Mouse (Mus musculus) spleen, postnatal 36 days (tissue): Measurements from ENCODE around the gene Aifm2.

Experiments used
- DNase-seq, 2 experiments: peaks; one replicate each; pipeline ENCODE4 v3.0.0; 2022; ENCODE audit warnings: low spot score in 2 of 2, mixed read lengths in 1 of 2

Gene Aifm2

GRCm38 (mm10) chr10:61764689-61765088 is 49.6 kb downstream of the Aifm2 start:
- DNase-seq: no peak

GRCm38 (mm10) chr10:61765558-61765957 is 50.5 kb downstream of the Aifm2 start:
- no peak for DNase-seq

- no peak for DNase-seq
Observed at GRCm38 (mm10) chr10:61766806-61767205, 51.7 kb downstream of the Aifm2 start.

- DNase-seq: no peak
Observed at GRCm38 (mm10) chr10:61781461-61782128, 66.5 kb downstream of the Aifm2 start.

GRCm38 (mm10) chr10:61782799-61783611 is 67.9 kb downstream of the Aifm2 start:
- no peak for DNase-seq

GRCm38 (mm10) chr10:61783621-61784251 is 68.7 kb downstream of the Aifm2 start, which contains the start of gene H2afy2:
H2afy2 (minus strand) TSS chr10:61784147.
- DNase-seq: no peak

GRCm38 (mm10) chr10:61784414-61784813 is 69.4 kb downstream of the Aifm2 start:
- no peak for DNase-seq

GRCm38 (mm10) chr10:61787541-61788313 is 72.7 kb downstream of the Aifm2 start:
- DNase-seq: no peak

- no peak for DNase-seq
Observed at GRCm38 (mm10) chr10:61788499-61788898, 73.4 kb downstream of the Aifm2 start.
